Mouse (Mus musculus) small intestine, adult 2 months (tissue): Measurements from ENCODE around the gene Icmt. TPM values are rescaled to one million over a fixed set of nuclear protein-coding genes. Genes with fewer than 3 reads are reported as not detected.
A peak's percentile ranks its signal among the peaks of the same experiment; 100 is the strongest.

Source experiments
- H3K27ac ChIP-seq: fragments of 200-500 bp; 2 replicates; pipeline ENCODE4 v1.5.1; 2012; ENCODE audit warnings: low read depth, low read length, control low read depth, inconsistent platforms; ENCODE audit not compliant: insufficient read depth
- H3K27me3 ChIP-seq: fragments of 200-500 bp; 2 replicates; pipeline ENCODE4 v1.6.1; 2012; ENCODE audit warnings: mild to moderate bottlenecking, moderate library complexity, low read length, inconsistent platforms; ENCODE audit not compliant: control insufficient read depth, insufficient read depth
- H3K36me3 ChIP-seq: fragments of 200-500 bp; 2 replicates; pipeline ENCODE4 v1.6.1; 2012; ENCODE audit warnings: mild to moderate bottlenecking, low read length, control low read depth, inconsistent platforms; ENCODE audit not compliant: control insufficient read depth, insufficient read depth
- H3K4me1 ChIP-seq: fragments of 200-500 bp; 2 replicates; pipeline ENCODE4 v1.6.1; 2012; ENCODE audit warnings: low read length, inconsistent platforms, mixed read lengths; ENCODE audit not compliant: control insufficient read depth, insufficient read depth, insufficient read length
- H3K4me3 ChIP-seq: fragments of 200-500 bp; 2 replicates; pipeline ENCODE4 v1.5.1; 2012; ENCODE audit warnings: low read depth, mild to moderate bottlenecking, control low read depth, inconsistent platforms, low read length, moderate library complexity
- CTCF ChIP-seq: fragments of 200-500 bp; IDR thresholded peaks from 2 replicates; pipeline ENCODE4 v1.5.1; 2012; ENCODE audit warnings: low read depth, mild to moderate bottlenecking, control low read depth, inconsistent platforms, low read length, moderate library complexity, mixed read lengths; ENCODE audit not compliant: insufficient replicate concordance, insufficient read length; ENCODE audit errors: extremely low read depth
- POLR2A ChIP-seq: fragments of 200-500 bp; IDR thresholded peaks from 2 replicates; pipeline ENCODE4 v1.6.1; 2012; ENCODE audit warnings: low read depth, mild to moderate bottlenecking, control low read depth, inconsistent platforms, low read length, moderate library complexity
- WGBS: fragments of 180-500 bp; shearing (Covaris S2); methylation state at CpG from one replicate; pipeline ENCODE4 v1.1.7; 2018; 5-methylcytosine and 5-hydroxymethylcytosine counted together
- polyA plus RNA-seq: library from polyadenylated mRNA; depleted of rRNA; stranded (reverse); fragments of >200 nt; gene quantifications from 2 replicates; pipeline ENCODE4 v1.2.3, GENCODE M21; 2012

Icmt gene
- polyA plus RNA-seq, 1 experiment, result 26.5 TPM

GRCm38 (mm10) chr4:152263512-152264176 lies 33.4 kb upstream of the Icmt start:
- peaks cover 4% of the 10 kb centered on the region; the same call in 1 of the 2 replicates for H3K36me3 ChIP-seq
- WGBS, result 70% methylated on average over 10 of the region's 10 CpGs
- peaks cover 4% of the 10 kb centered on the region for H3K4me1 ChIP-seq
- peak overlapping the region; percentile 62 for H3K27ac ChIP-seq
- no peak overlapping the region for H3K4me3 ChIP-seq
- H3K27me3 ChIP-seq, result no peaks in the 10 kb centered on the region
- TF ChIP-seq POLR2A, result no peak
- no peak for TF ChIP-seq CTCF

- no peak for TF ChIP-seq POLR2A
- no peak overlapping the region for H3K4me3 ChIP-seq
- 55% methylated on average over 4 of the region's 4 CpGs for WGBS
- H3K4me1 ChIP-seq, result peaks cover 4% of the 10 kb centered on the region
- H3K36me3 ChIP-seq, result peaks cover 4% of the 10 kb centered on the region; the same call in 1 of the 2 replicates
- H3K27me3 ChIP-seq, result no peaks in the 10 kb centered on the region
- H3K27ac ChIP-seq, result peak overlapping the region; percentile 62
These were observed 32.9 kb upstream of the Icmt start for GRCm38 (mm10) chr4:152264177-152264530.

- Histone ChIP-seq H3K36me3 (peaks cover 4% of the 10 kb centered on the region; the same call in 1 of the 2 replicates), H3K27ac (no peak overlapping the region), H3K4me1 (peaks cover 4% of the 10 kb centered on the region), H3K27me3 (no peaks in the 10 kb centered on the region), H3K4me3 (no peak overlapping the region)
- TF ChIP-seq CTCF (peak; percentile 44; the same call in 1 of the 2 replicates), POLR2A (no peak)
- WGBS, result 89% methylated on average over 9 of the region's 9 CpGs
These were observed 32.0 kb upstream of the Icmt start for GRCm38 (mm10) chr4:152264867-152265568.

- no peaks in the 10 kb centered on the region for H3K27me3 ChIP-seq
- H3K36me3 ChIP-seq, result peaks cover 1% of the 10 kb centered on the region; the same call in 1 of the 2 replicates
- no peak for TF ChIP-seq CTCF
- no peak for TF ChIP-seq POLR2A
- 74% methylated on average over 5 of the region's 5 CpGs for WGBS
- H3K4me3 ChIP-seq, result no peak overlapping the region
- peaks cover 4% of the 10 kb centered on the region for H3K4me1 ChIP-seq
- no peak overlapping the region for H3K27ac ChIP-seq
These were observed 31.2 kb upstream of the Icmt start for GRCm38 (mm10) chr4:152265791-152266190.

- Histone ChIP-seq H3K27me3 (no peaks in the 10 kb centered on the region), H3K36me3 (no peaks in the 10 kb centered on the region; the same call in 1 of the 2 replicates), H3K4me3 (no peak overlapping the region), H3K27ac (no peak overlapping the region), H3K4me1 (peaks cover 4% of the 10 kb centered on the region)
- 78% methylated on average over 10 of the region's 10 CpGs for WGBS
- TF ChIP-seq POLR2A (no peak), CTCF (no peak)
These were observed 30.7 kb upstream of the Icmt start for GRCm38 (mm10) chr4:152266236-152266895.

GRCm38 (mm10) chr4:152267748-152268369 lies 29.2 kb upstream of the Icmt start:
- TF ChIP-seq CTCF (no peak), POLR2A (no peak)
- Histone ChIP-seq H3K27me3 (no peaks in the 10 kb centered on the region), H3K27ac (no peak overlapping the region), H3K36me3 (no peaks in the 10 kb centered on the region; the same call in 1 of the 2 replicates), H3K4me3 (no peak overlapping the region), H3K4me1 (peaks cover 7% of the 10 kb centered on the region)
- 79% methylated on average over 13 of the region's 13 CpGs for WGBS
